9 mouse cellular contexts compared by ENCODE assay signal in the genomic region with DNA sequence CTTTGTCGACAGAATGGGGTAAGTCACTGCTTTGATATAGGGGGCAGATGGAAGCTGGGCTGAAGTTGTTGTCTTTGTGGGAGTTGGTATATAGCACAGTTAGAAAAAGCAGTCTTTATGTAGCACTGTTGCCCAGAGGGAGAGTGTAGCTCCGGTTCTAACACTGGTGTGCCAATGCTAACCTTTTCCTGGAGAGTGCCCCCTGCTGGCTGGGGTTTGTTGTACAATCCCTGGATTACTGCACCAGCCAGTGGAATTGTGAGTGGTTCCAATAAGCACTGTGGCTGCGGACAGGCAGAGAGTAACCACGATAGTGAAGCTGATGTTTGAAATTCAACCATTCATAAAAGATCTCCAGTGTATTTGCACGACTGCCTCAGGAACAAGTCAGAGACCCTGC. TPM values are rescaled to one million over a fixed set of nuclear protein-coding genes. Genes with fewer than 3 reads are reported as not detected.
A peak's percentile ranks its signal among the peaks of the same experiment; 100 is the strongest.
DNase-seq lines count a peak whose midpoint lies in the region.
"Had no signal": no experiment of that assay in that cellular context is flagged by ENCODE, and none has a peak within 500 bp of the region (broad histone marks: within the 10 kb centered on the region; RNA-seq: fewer than 3 reads in every experiment).

No protein-coding gene starts in this region.

- peak; percentile 37 for DNase-seq in heart, postnatal 4 days
- DNase-seq in heart, adult 9 months (ENCODE audit: low spot score in 2 of 2) = no peak
- peak; percentile 51 to 55 for DNase-seq in B cell, adult 2 months
- DNase-seq in R1 (ENCODE audit: low read depth, low spot score) = peak; percentile 52
- DNase-seq in lung, postnatal 10 days = peak; percentile 40
- DNase-seq in embryo, embryonic 10 days (ENCODE audit: low spot score) = no peak
- DNase-seq in right cerebral cortex, postnatal 10 days (ENCODE audit: low spot score in 2 of 2) = no peak
- DNase-seq in urinary bladder, adult 2 months (ENCODE audit: low spot score) = no peak
- DNase-seq: right cerebral cortex, postnatal 14 days had no signal

RNA-seq across cellular contexts. Expression of a gene that starts 31.1 kb away (rescaled TPM):
- 1 to 10 TPM; 2.3 TPM for total RNA-seq in heart, postnatal 4 days (2021)
- polyA plus RNA-seq in urinary bladder, adult 2 months (2012; rRNA removed) = 7.1 and 9.2 TPM in 2 replicates

Comparison
In these comparisons a context has a peak if more than half of its experiments do, and no peak if none do; other contexts are left out.
1. DNase-seq: peak in heart, postnatal 4 days (single experiment), B cell, adult 2 months (2 of 2), R1 (single experiment) and lung, postnatal 10 days (single experiment); none in heart, adult 9 months (0 of 2), embryo, embryonic 10 days (single experiment), right cerebral cortex, postnatal 10 days (0 of 2) and urinary bladder, adult 2 months (single experiment).